Mouse (Mus musculus) hindlimb bud, embryonic 11.5 days (tissue): ENCODE results near the gene Gprc5c.
"Not testable (repeated sequence)": the region's sequence is repeated elsewhere in the genome, so short reads cannot be mapped to it uniquely, and the experiment has no call there.

Experiments
- DNase-seq: peaks from one replicate; pipeline ENCODE4 v3.0.0-alpha.2; 2012; ENCODE audit warnings: low read depth, low spot score; ENCODE audit errors: extremely low spot score

Gprc5c gene

DNA sequence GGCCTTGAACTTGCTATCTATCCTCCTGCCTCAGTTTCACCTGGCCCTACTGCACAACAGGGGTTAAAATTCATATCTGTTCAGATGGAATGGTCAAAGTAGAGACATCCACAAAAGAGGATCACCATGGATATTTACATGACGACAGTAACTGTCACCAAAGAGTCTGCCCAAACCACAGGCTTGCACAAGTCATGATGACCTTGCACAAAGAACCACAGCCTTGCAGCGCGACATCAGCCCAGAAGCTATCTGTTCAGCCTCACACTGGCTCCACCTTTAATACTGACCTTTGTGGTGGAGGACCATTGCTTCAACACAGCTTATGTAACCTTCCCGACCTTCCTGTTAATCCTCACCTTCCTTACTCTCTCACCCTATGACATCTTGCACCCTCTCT lies 56.6 kb downstream of the Gprc5c start:
- DNase-seq: no peak

DNA sequence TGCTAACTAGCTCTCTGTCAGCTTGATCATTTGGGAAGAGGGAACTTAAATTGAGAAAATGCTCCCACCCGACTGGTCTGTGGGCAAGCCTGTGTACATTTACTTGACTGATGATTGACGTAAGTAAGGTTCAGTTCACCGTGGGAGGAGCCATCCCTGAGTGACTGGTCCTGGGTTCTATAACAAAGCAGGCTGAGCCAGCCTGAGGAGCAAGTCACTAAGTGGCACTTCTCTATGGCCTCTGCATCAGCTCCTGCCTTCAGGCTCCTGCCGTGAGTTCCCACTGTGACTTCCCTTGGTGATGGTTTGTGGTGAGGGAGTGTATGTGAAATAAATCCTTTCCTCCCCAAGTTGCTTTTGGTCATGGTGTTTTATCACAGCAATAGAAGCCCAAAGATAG lies 57.1 kb downstream of the Gprc5c start:
- DNase-seq: no peak

DNA sequence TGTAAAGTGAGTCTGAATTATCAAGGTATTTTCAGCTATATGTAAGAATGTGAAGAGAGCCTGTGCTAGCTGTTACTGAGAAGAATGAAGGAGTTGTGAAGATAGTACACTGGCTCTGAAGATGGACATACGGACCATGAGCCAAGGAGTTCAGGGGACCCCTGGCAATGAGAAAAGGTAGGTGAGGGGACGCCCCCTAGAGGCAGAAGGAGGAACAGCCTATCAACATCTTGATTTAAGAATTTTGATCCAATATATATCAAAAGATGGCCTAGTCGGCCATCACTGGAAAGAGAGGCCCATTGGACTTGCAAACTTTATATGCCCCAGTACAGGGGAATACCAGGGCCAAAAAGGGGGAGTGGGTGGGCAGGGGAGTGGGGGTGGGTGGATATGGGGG lies 58.6 kb downstream of the Gprc5c start:
- not testable (repeated sequence) for DNase-seq

DNA sequence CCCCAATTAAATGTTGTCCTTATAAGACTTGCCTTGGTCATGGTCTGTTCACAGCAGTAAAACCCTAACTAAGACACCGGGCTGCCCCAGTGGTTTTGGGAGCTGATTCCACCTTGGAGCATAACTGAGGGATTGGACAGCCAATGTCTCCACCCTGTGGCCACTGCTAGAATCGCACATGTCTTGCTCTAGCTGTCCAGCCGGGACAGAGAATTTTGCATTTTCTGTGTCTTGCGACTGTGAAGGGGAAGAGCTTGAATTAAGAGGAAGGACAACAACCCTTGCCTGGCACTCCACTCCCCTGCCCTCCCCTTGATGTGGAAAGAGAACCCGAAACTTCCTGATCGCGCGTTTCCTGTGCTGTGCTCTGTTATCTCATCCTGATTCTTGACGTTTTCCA lies 61.9 kb downstream of the Gprc5c start:
- DNase-seq: peak; percentile 39

DNA sequence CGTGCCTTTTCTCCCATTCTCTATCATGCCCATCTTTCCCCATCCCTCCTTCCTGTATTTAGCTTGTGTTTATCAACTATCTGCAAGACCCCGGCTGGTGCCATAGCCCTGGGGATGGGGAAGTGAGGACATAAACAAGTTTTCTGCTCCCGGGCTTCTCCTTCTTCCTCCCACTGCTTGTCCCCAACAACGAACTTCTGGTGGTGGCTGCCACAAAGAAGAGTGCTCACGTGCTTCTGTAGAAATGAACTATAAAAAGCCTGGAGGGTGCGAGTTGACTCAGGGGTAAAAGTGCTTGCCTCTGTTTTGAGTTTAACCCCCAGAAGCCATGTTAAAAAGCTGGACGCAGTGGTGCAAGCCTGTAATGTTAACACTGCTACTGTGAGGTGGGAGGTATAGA lies 64.0 kb downstream of the Gprc5c start:
- no peak for DNase-seq

DNA sequence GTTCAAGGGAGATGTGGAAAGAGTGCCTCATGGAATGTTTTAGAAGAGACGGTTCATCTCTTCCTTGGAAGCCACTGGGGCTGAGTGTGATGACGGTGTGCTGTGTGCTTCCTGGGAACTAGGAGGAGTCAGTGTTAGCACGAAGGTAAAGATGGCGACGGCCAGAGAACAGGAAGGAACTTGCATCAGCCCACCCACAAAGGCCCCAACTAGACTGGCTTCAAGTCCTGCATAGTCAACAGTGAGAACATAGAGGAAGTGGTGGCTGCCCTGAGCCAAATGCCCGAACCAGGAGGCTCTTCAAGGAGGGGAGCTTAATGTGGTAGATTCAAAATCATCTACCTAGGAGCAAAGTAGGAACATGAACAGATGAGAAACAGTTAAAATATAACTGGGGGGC lies 66.2 kb downstream of the Gprc5c start:
- DNase-seq: no peak
